Comparison of ENCODE assay signal across 20 mouse cellular contexts in genomic region chr2:27037008-27037407, GRCm38 (mm10). TPM values are rescaled to one million over a fixed set of nuclear protein-coding genes. Genes with fewer than 3 reads are reported as not detected.
DNase-seq lines count a peak whose midpoint lies in the region; ATAC-seq and TF ChIP-seq lines count a peak whose summit lies in the region.
"Had no signal": no experiment of that assay in that cellular context is flagged by ENCODE, and none has a peak within 500 bp of the region (broad histone marks: within the 10 kb centered on the region; RNA-seq: fewer than 3 reads in every experiment).

No protein-coding gene starts in this region.

- 0 out of 2 replicates have a peak, but pooled peaks have one; percentile 35 for ATAC-seq in hindbrain, embryonic 12.5 days (ENCODE audit: low FRiP score)
- no peak for ATAC-seq in hindbrain, postnatal 0 days
- 0 out of 2 replicates have a peak, but pooled peaks have one; percentile 28 for ATAC-seq in lung, embryonic 15.5 days (ENCODE audit: borderline replicate concordance, extremely low read depth, low FRiP score, low TSS enrichment)
- peak; percentile 62 for ATAC-seq in liver, embryonic 13.5 days (ENCODE audit: low read depth)

- no peaks in the 10 kb centered on the region for H3K9me3 ChIP-seq in hindbrain, embryonic 12.5 days (replicated peaks)
- no peaks in the 10 kb centered on the region for H3K9me3 ChIP-seq in hindbrain, postnatal 0 days (ENCODE audit: low read length)
- no peaks in the 10 kb centered on the region for H3K9me3 ChIP-seq in lung, embryonic 15.5 days
- no peaks in the 10 kb centered on the region for H3K9me3 ChIP-seq in liver, embryonic 13.5 days (replicated peaks)
- H3K9me3 ChIP-seq: midbrain, embryonic 12.5 days had no signal

- H3K9ac ChIP-seq in hindbrain, embryonic 12.5 days: no peak overlapping the region
- H3K9ac ChIP-seq in hindbrain, postnatal 0 days (replicated peaks; ENCODE audit: low read length): no peak overlapping the region
- no peak overlapping the region for H3K9ac ChIP-seq in lung, embryonic 15.5 days
- no peak overlapping the region for H3K9ac ChIP-seq in liver, embryonic 13.5 days
- H3K9ac ChIP-seq: hindbrain, embryonic 14.5 days; midbrain, embryonic 12.5 days had no signal

- H3K36me3 ChIP-seq in hindbrain, embryonic 12.5 days: no peaks in the 10 kb centered on the region
- H3K36me3 ChIP-seq in hindbrain, postnatal 0 days (ENCODE audit: insufficient read depth, low read length): no peaks in the 10 kb centered on the region
- H3K36me3 ChIP-seq in lung, embryonic 15.5 days: no peaks in the 10 kb centered on the region
- H3K36me3 ChIP-seq in liver, embryonic 13.5 days: no peaks in the 10 kb centered on the region
- H3K36me3 ChIP-seq: midbrain, embryonic 12.5 days had no signal

- intact Hi-C loops in left cerebral cortex, postnatal 25 days (cut with DNase I): loop anchor here (5.0 kb wide), 1 partner anchor 390 kb away; no protein-coding TSS in a partner anchor

- H3K27ac ChIP-seq in hindbrain, embryonic 12.5 days: no peak overlapping the region
- no peak overlapping the region for H3K27ac ChIP-seq in hindbrain, postnatal 0 days
- no peak overlapping the region for H3K27ac ChIP-seq in lung, embryonic 15.5 days
- H3K27ac ChIP-seq in liver, embryonic 13.5 days: no peak overlapping the region
- H3K27ac ChIP-seq: hindbrain, embryonic 14.5 days; macrophage; midbrain, embryonic 12.5 days had no signal

- no peaks in the 10 kb centered on the region; the same call in 1 of the 2 replicates for H3K4me1 ChIP-seq in hindbrain, embryonic 12.5 days
- no peaks in the 10 kb centered on the region for H3K4me1 ChIP-seq in hindbrain, postnatal 0 days (ENCODE audit: insufficient read depth, low read length)
- H3K4me1 ChIP-seq in lung, embryonic 15.5 days: peaks cover 10% of the 10 kb centered on the region
- peaks cover 5% of the 10 kb centered on the region for H3K4me1 ChIP-seq in liver, embryonic 13.5 days (replicated peaks)
- H3K4me1 ChIP-seq: midbrain, embryonic 12.5 days had no signal

- 69% methylated on average over 4 of the region's 4 CpGs for WGBS in hindbrain, embryonic 12.5 days
- WGBS in hindbrain, postnatal 0 days: 65% methylated on average over 4 of the region's 4 CpGs
- 68% methylated on average over 4 of the region's 4 CpGs for WGBS in lung, embryonic 15.5 days
- 62% methylated on average over 4 of the region's 4 CpGs for WGBS in liver, embryonic 13.5 days (ENCODE audit: insufficient replicate concordance)

- no peak for DNase-seq in hindbrain, postnatal 0 days (ENCODE audit: low spot score)
- no peak for DNase-seq in lung, postnatal 10 days
- DNase-seq in ES-CJ7 (ENCODE audit: low read depth, low spot score): peak; percentile 33
- DNase-seq in liver, embryonic 13.5 days: no peak
- no peak for DNase-seq in left cerebral cortex, postnatal 25 days (ENCODE audit: low spot score in 2 of 2)
- DNase-seq: B cell, adult 2 months; cerebellum, adult 9-10 months; heart, adult 18-20 months; kidney, adult 11 months; kidney, postnatal 25 days; layer of hippocampus, adult 9-11 months; thymus, postnatal 14 days had no signal

- no peak overlapping the region for H3K4me2 ChIP-seq in hindbrain, embryonic 12.5 days (replicated peaks)
- no peak overlapping the region for H3K4me2 ChIP-seq in hindbrain, postnatal 0 days (ENCODE audit: low read depth, low read length)
- no peak overlapping the region for H3K4me2 ChIP-seq in lung, embryonic 15.5 days
- H3K4me2 ChIP-seq in liver, embryonic 13.5 days: no peak overlapping the region
- H3K4me2 ChIP-seq: hindbrain, embryonic 14.5 days; midbrain, embryonic 12.5 days had no signal

- H3K27me3 ChIP-seq in hindbrain, embryonic 12.5 days: peaks cover 7% of the 10 kb centered on the region
- H3K27me3 ChIP-seq in hindbrain, postnatal 0 days (ENCODE audit: insufficient read depth, low read length): no peaks in the 10 kb centered on the region
- H3K27me3 ChIP-seq in lung, embryonic 15.5 days: no peaks in the 10 kb centered on the region
- no peaks in the 10 kb centered on the region for H3K27me3 ChIP-seq in liver, embryonic 13.5 days

- no peak for TF ChIP-seq CTCF in hindbrain, postnatal 0 days (IDR thresholded peaks at IDR 0.05; ENCODE audit: low read depth)

- H3K4me3 ChIP-seq in hindbrain, embryonic 12.5 days: no peak overlapping the region
- no peak overlapping the region for H3K4me3 ChIP-seq in hindbrain, postnatal 0 days (ENCODE audit: low read length)
- H3K4me3 ChIP-seq in lung, embryonic 15.5 days: no peak overlapping the region
- no peak overlapping the region for H3K4me3 ChIP-seq in liver, embryonic 13.5 days (replicated peaks)
- H3K4me3 ChIP-seq: midbrain, embryonic 12.5 days had no signal

RNA-seq across cellular contexts. Expression of gene Slc2a6, which starts 9.2 kb away (rescaled TPM):
- 3.5 and 4.1 TPM in 2 replicates for polyA plus RNA-seq in hindbrain, embryonic 12.5 days (2016; fragmentation: Nextera tagmentation; extraction: Ambion mirVana)
- total RNA-seq in hindbrain, postnatal 0 days (2014; rRNA removed): 29.2 and 30.9 TPM in 2 replicates
- polyA plus RNA-seq in hindbrain, postnatal 0 days (2015; fragmentation: Nextera tagmentation; extraction: Ambion mirVana): 16.7 and 19.2 TPM in 2 replicates
- 0.48 and 0.77 TPM in 2 replicates for polyA plus RNA-seq in lung, embryonic 15.5 days (2015; fragmentation: Nextera tagmentation; extraction: Ambion mirVana)
- 0.13 and 0.20 TPM in 2 replicates for polyA plus RNA-seq in liver, embryonic 13.5 days (2015; fragmentation: Nextera tagmentation; extraction: Ambion mirVana)
- total RNA-seq in left cerebral cortex, postnatal 25 days (2021): 10 to 100 TPM; 30.5 to 31.1 TPM

RNA-seq across cellular contexts. Expression of gene Cacfd1, which starts 27.3 kb away (rescaled TPM):
- polyA plus RNA-seq in hindbrain, embryonic 12.5 days (2016; fragmentation: Nextera tagmentation; extraction: Ambion mirVana): 115 TPM in 2 replicates
- 50.1 and 50.4 TPM in 2 replicates for total RNA-seq in hindbrain, postnatal 0 days (2014; rRNA removed)
- 89.1 and 90.6 TPM in 2 replicates for polyA plus RNA-seq in hindbrain, postnatal 0 days (2015; fragmentation: Nextera tagmentation; extraction: Ambion mirVana)
- 59.0 and 60.9 TPM in 2 replicates for polyA plus RNA-seq in lung, embryonic 15.5 days (2015; fragmentation: Nextera tagmentation; extraction: Ambion mirVana)
- 12.6 and 13.4 TPM in 2 replicates for polyA plus RNA-seq in liver, embryonic 13.5 days (2015; fragmentation: Nextera tagmentation; extraction: Ambion mirVana)
- 10 to 100 TPM; 44.1 to 45.9 TPM for total RNA-seq in left cerebral cortex, postnatal 25 days (2021)

RNA-seq across cellular contexts. Expression of gene Mymk, which starts 35.0 kb away (rescaled TPM):
- polyA plus RNA-seq in hindbrain, embryonic 12.5 days (2016; fragmentation: Nextera tagmentation; extraction: Ambion mirVana): 2.6 and 5.2 TPM in 2 replicates
- not detected in 2 replicates for total RNA-seq in hindbrain, postnatal 0 days (2014; rRNA removed)
- polyA plus RNA-seq in hindbrain, postnatal 0 days (2015; fragmentation: Nextera tagmentation; extraction: Ambion mirVana): 0.19 and 0.30 TPM in 2 replicates
- polyA plus RNA-seq in lung, embryonic 15.5 days (2015; fragmentation: Nextera tagmentation; extraction: Ambion mirVana): 0.49 and 0.76 TPM in 2 replicates
- 0.70 and 0.83 TPM in 2 replicates for polyA plus RNA-seq in liver, embryonic 13.5 days (2015; fragmentation: Nextera tagmentation; extraction: Ambion mirVana)
- total RNA-seq in left cerebral cortex, postnatal 25 days (2021): under 1 TPM; 0.32 to 0.60 TPM
- total RNA-seq: adrenal gland, adult 18-20 months; heart, adult 18-20 months; liver, adult 2 months had no signal
- polyA plus RNA-seq: liver, adult 2 months; macrophage; stomach, embryonic 14.5 days had no signal

RNA-seq across cellular contexts. Expression of gene Adamtsl2, which starts 42.2 kb away (rescaled TPM):
- 6.1 and 9.0 TPM in 2 replicates for polyA plus RNA-seq in hindbrain, embryonic 12.5 days (2016; fragmentation: Nextera tagmentation; extraction: Ambion mirVana)
- 8.7 and 9.9 TPM in 2 replicates for total RNA-seq in hindbrain, postnatal 0 days (2014; rRNA removed)
- 4.4 and 5.3 TPM in 2 replicates for polyA plus RNA-seq in hindbrain, postnatal 0 days (2015; fragmentation: Nextera tagmentation; extraction: Ambion mirVana)
- 20.5 and 27.4 TPM in 2 replicates for polyA plus RNA-seq in lung, embryonic 15.5 days (2015; fragmentation: Nextera tagmentation; extraction: Ambion mirVana)
- polyA plus RNA-seq in liver, embryonic 13.5 days (2015; fragmentation: Nextera tagmentation; extraction: Ambion mirVana): 0.64 and 0.65 TPM in 2 replicates
- 10 to 100 TPM; 19.5 to 24.7 TPM for total RNA-seq in left cerebral cortex, postnatal 25 days (2021)
- polyA plus RNA-seq: macrophage had no signal
